Mouse (Mus musculus) kidney, postnatal 0 days (tissue): ENCODE results near the gene Wt1. TPM values are rescaled to one million over a fixed set of nuclear protein-coding genes. Genes with fewer than 3 reads are reported as not detected.
A peak's percentile ranks its signal among the peaks of the same experiment; 100 is the strongest.

Experiments used
- ATAC-seq: fragments of 200-750 bp; cut with Nextera tagmentation; replicated peaks from 2 replicates; pipeline ENCODE4 v1.8.0; 2017; ENCODE audit warnings: low read depth, moderate number of reproducible peaks, moderate TSS enrichment, moderate library complexity; ENCODE audit not compliant: low FRiP score
- DNase-seq: peaks from one replicate; pipeline ENCODE4 v3.0.0-alpha.2; 2016; ENCODE audit warnings: low spot score
- H3K27ac ChIP-seq: fragments of 300-500 bp; sonication (generic); 2 replicates; pipeline ENCODE4 v1.5.1; 2014; ENCODE audit warnings: mild to moderate bottlenecking
- H3K27me3 ChIP-seq: fragments of 300-500 bp; sonication (generic); 2 replicates; pipeline ENCODE4 v1.6.1; 2014; ENCODE audit warnings: low read length, mixed read lengths; ENCODE audit not compliant: insufficient read depth
- H3K36me3 ChIP-seq: fragments of 300-500 bp; sonication (generic); 2 replicates; pipeline ENCODE4 v1.6.1; 2014; ENCODE audit warnings: low read length, mixed read lengths; ENCODE audit not compliant: insufficient read depth
- H3K4me1 ChIP-seq: fragments of 300-500 bp; sonication (generic); replicated peaks from 2 replicates; pipeline ENCODE4 v1.6.1; 2014; ENCODE audit warnings: antibody characterized with exemption, low read length, mixed read lengths; ENCODE audit not compliant: insufficient read depth
- H3K4me2 ChIP-seq: fragments of 300-500 bp; sonication (generic); 2 replicates; pipeline ENCODE4 v1.6.1; 2014; ENCODE audit warnings: mild to moderate bottlenecking, low read length, moderate library complexity, mixed read lengths
- H3K4me3 ChIP-seq: fragments of 300-500 bp; sonication (generic); replicated peaks from 2 replicates; pipeline ENCODE4 v1.5.1; 2014; ENCODE audit warnings: low read depth, low read length
- H3K9ac ChIP-seq: fragments of 300-500 bp; sonication (generic); 2 replicates; pipeline ENCODE4 v1.6.1; 2014; ENCODE audit warnings: low read depth, low read length
- H3K9me3 ChIP-seq: fragments of 300-500 bp; sonication (generic); replicated peaks from 2 replicates; pipeline ENCODE4 v1.6.1; 2016; ENCODE audit warnings: low read length, inconsistent platforms, mixed read lengths
- CTCF ChIP-seq: IDR thresholded peaks from 2 replicates; pipeline ENCODE4 v1.5.1; 2016; ENCODE audit warnings: antibody characterized with exemption, low read depth, mild to moderate bottlenecking, moderate library complexity
- WGBS: fragments of 180-500 bp; shearing (Covaris S2); extraction: QIAGEN DNeasy Blood & Tissue Kit; methylation state at CpG from one replicate; pipeline ENCODE4 v1.1.7; 2014; 5-methylcytosine and 5-hydroxymethylcytosine counted together
- polyA plus RNA-seq: library from polyadenylated mRNA; unstranded; fragments of >200 nt; fragmentation: Nextera tagmentation; extraction: Ambion mirVana; gene quantifications from 2 replicates; pipeline ENCODE4 v1.2.1, GENCODE M21; 2015

The Wt1 gene
- polyA plus RNA-seq, 1 experiment from 2014 or later, result 95.7 TPM

- DNase-seq, result no peak
- Histone ChIP-seq H3K27ac (no peak overlapping the region), H3K4me1 (no peaks in the 10 kb centered on the region), H3K4me2 (no peak overlapping the region), H3K9me3 (no peaks in the 10 kb centered on the region), H3K27me3 (no peaks in the 10 kb centered on the region), H3K4me3 (no peak overlapping the region), H3K36me3 (0 out of 2 replicates have a peak, but pooled peaks cover 6% of the 10 kb centered on the region), H3K9ac (no peak overlapping the region)
- TF ChIP-seq CTCF, result no peak
- no peak for ATAC-seq
- 34% methylated on average over 4 of the region's 4 CpGs for WGBS
Measured at GRCm38 (mm10) chr2:105162763-105163162, 36.4 kb downstream of the Wt1 start.

DNA sequence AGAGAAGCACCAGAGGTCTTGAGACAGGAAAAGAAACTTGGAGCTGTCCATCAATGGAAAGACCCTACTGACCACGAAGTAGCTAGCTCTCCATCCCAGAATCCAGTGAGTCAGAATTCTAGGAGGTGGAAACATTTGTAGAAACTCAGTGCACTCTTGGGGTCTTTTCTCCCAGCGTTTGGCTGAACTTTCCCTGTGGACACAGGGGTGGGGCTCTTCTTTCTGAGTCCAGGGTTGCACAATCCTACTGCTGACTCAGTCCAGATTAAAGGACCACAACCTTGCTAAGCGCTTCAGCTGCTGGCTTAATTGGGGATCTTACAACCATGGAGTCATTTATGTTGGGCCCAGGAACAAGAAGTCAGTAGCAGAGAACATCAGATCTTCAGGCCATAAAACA is 41.8 kb downstream of the Wt1 start:
- Histone ChIP-seq H3K4me1 (no peaks in the 10 kb centered on the region), H3K27me3 (no peaks in the 10 kb centered on the region), H3K27ac (no peak overlapping the region), H3K36me3 (0 out of 2 replicates have a peak, but pooled peaks cover 6% of the 10 kb centered on the region), H3K9ac (no peak overlapping the region), H3K4me3 (no peak overlapping the region), H3K4me2 (no peak overlapping the region), H3K9me3 (no peaks in the 10 kb centered on the region)
- 67% methylated on average over 3 of the region's 3 CpGs for WGBS
- TF ChIP-seq CTCF, result no peak
- ATAC-seq (no peak), DNase-seq (no peak)

- Histone ChIP-seq H3K9ac (no peak overlapping the region), H3K4me2 (no peak overlapping the region), H3K36me3 (peaks cover 4% of the 10 kb centered on the region; the same call in 1 of the 2 replicates), H3K27ac (no peak overlapping the region), H3K27me3 (no peaks in the 10 kb centered on the region), H3K4me1 (no peaks in the 10 kb centered on the region), H3K9me3 (no peaks in the 10 kb centered on the region), H3K4me3 (no peak overlapping the region)
- no peak for TF ChIP-seq CTCF
- ATAC-seq (no peak), DNase-seq (no peak)
- 84% methylated on average over 2 of the region's 2 CpGs for WGBS
Measured at GRCm38 (mm10) chr2:105174254-105174653, 47.9 kb downstream of the Wt1 start.

GRCm38 (mm10) chr2:105178871-105179270 is 52.5 kb downstream of the Wt1 start:
- WGBS, result 78% methylated on average over 12 of the region's 12 CpGs
- Histone ChIP-seq H3K27me3 (no peaks in the 10 kb centered on the region), H3K36me3 (peaks cover 4% of the 10 kb centered on the region; the same call in 1 of the 2 replicates), H3K9ac (no peak overlapping the region), H3K4me1 (no peaks in the 10 kb centered on the region), H3K4me2 (no peak overlapping the region), H3K9me3 (no peaks in the 10 kb centered on the region), H3K27ac (no peak overlapping the region), H3K4me3 (no peak overlapping the region)
- ATAC-seq (no peak; the same call in 1 of the 2 replicates), DNase-seq (no peak)
- no peak for TF ChIP-seq CTCF

DNA sequence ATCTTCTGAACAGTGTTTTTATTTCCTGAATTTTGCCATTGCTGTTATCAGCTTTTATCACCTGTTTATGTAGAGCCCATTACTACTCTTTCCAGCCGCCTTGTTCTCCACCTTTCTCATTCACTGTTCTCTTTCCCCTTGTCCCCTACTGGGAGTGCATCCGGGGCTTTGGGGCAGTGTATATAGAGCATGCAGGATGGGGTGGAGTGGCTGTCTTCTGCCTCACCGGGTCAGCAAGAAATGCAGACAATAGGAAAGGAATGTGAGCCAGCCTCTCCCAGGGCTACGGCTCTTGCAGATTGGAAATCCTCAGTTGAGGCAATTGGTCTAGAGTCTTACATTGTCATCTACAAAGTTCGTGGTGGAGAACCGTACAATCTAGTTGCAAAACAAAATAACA is 56.2 kb downstream of the Wt1 start:
- Histone ChIP-seq H3K4me1 (0 out of 2 replicates have a peak, but pooled peaks cover 2% of the 10 kb centered on the region), H3K4me2 (no peak overlapping the region), H3K36me3 (no peaks in the 10 kb centered on the region), H3K27me3 (no peaks in the 10 kb centered on the region), H3K9ac (no peak overlapping the region), H3K27ac (no peak overlapping the region), H3K9me3 (no peaks in the 10 kb centered on the region), H3K4me3 (no peak overlapping the region)
- ATAC-seq, result no peak
- WGBS, result 42% methylated on average over 6 of the region's 6 CpGs
- DNase-seq, result no peak
- no peak for TF ChIP-seq CTCF

- Histone ChIP-seq H3K4me2 (no peak overlapping the region), H3K4me1 (0 out of 2 replicates have a peak, but pooled peaks cover 2% of the 10 kb centered on the region), H3K9me3 (no peaks in the 10 kb centered on the region), H3K4me3 (no peak overlapping the region), H3K27ac (no peak overlapping the region), H3K27me3 (no peaks in the 10 kb centered on the region), H3K9ac (no peak overlapping the region), H3K36me3 (no peaks in the 10 kb centered on the region)
- ATAC-seq (no peak), DNase-seq (no peak)
- no peak for TF ChIP-seq CTCF
- 87% methylated on average over 3 of the region's 3 CpGs for WGBS
Measured at GRCm38 (mm10) chr2:105185140-105185539, 58.8 kb downstream of the Wt1 start.

- Histone ChIP-seq H3K4me3 (no peak overlapping the region), H3K9me3 (no peaks in the 10 kb centered on the region), H3K27me3 (no peaks in the 10 kb centered on the region), H3K36me3 (no peaks in the 10 kb centered on the region), H3K9ac (no peak overlapping the region), H3K27ac (no peak overlapping the region), H3K4me2 (no peak overlapping the region), H3K4me1 (0 out of 2 replicates have a peak, but pooled peaks cover 2% of the 10 kb centered on the region)
- DNase-seq (no peak), ATAC-seq (no peak)
- 70% methylated on average over 13 of the region's 13 CpGs for WGBS
- peak; percentile 31; the same call in 1 of the 2 replicates for TF ChIP-seq CTCF
Measured at GRCm38 (mm10) chr2:105185768-105186529, 59.6 kb downstream of the Wt1 start.
